Mouse (Mus musculus) liver, adult 2 months (tissue): ENCODE data around the gene Ngly1. TPM values are rescaled to one million over a fixed set of nuclear protein-coding genes. Genes with fewer than 3 reads are reported as not detected.

Experiments
- DNase-seq: peaks from one replicate; pipeline ENCODE4 v3.0.0-alpha.2; 2011; ENCODE audit warnings: low read depth, low spot score; ENCODE audit errors: extremely low read depth
- H3K27ac ChIP-seq: fragments of 200-500 bp; replicated peaks from 2 replicates; pipeline ENCODE4 v1.5.1; 2012; ENCODE audit warnings: low read depth, mild to moderate bottlenecking, control low read depth, inconsistent platforms, low read length; ENCODE audit not compliant: insufficient read depth
- H3K27me3 ChIP-seq: fragments of 200-500 bp; 2 replicates; pipeline ENCODE4 v1.6.1; 2012; ENCODE audit warnings: mild to moderate bottlenecking, moderate library complexity, low read length, inconsistent platforms; ENCODE audit not compliant: control insufficient read depth, insufficient read depth
- H3K36me3 ChIP-seq: fragments of 200-500 bp; 2 replicates; pipeline ENCODE4 v1.6.1; 2012; ENCODE audit warnings: low read length, inconsistent platforms; ENCODE audit not compliant: control insufficient read depth, insufficient read depth
- H3K4me1 ChIP-seq: fragments of 200-500 bp; 2 replicates; pipeline ENCODE4 v1.6.1; 2011; ENCODE audit warnings: low read length; ENCODE audit not compliant: control insufficient read depth, insufficient read depth
- H3K4me3 ChIP-seq: fragments of 200-500 bp; 2 replicates; pipeline ENCODE4 v1.5.1; 2011; ENCODE audit warnings: low read depth, mild to moderate bottlenecking, control low read depth, low read length, moderate library complexity; ENCODE audit not compliant: insufficient read depth
- H3K79me2 ChIP-seq: fragments of 200-500 bp; 2 replicates; pipeline ENCODE4 v1.6.1; 2012; ENCODE audit warnings: inconsistent platforms, mild to moderate bottlenecking, low read length, moderate library complexity; ENCODE audit not compliant: control insufficient read depth, insufficient read depth
- H3K9ac ChIP-seq: fragments of 200-500 bp; 2 replicates; pipeline ENCODE4 v1.6.1; 2012; ENCODE audit warnings: low read depth, mild to moderate bottlenecking, control low read depth, inconsistent platforms, low read length
- CTCF ChIP-seq: fragments of 200-500 bp; IDR thresholded peaks from 2 replicates; pipeline ENCODE4 v1.5.1; 2011; ENCODE audit warnings: low read depth, low read length, control low read depth
- POLR2A ChIP-seq: fragments of 200-500 bp; IDR thresholded peaks from 2 replicates; pipeline ENCODE4 v1.6.1; 2011; ENCODE audit warnings: low read length, control low read depth; ENCODE audit not compliant: insufficient read depth; ENCODE audit errors: extremely low read depth
- WGBS: fragments of 180-500 bp; shearing (Covaris S2); methylation state at CpG from one replicate; pipeline ENCODE4 v1.1.7; 2018; 5-methylcytosine and 5-hydroxymethylcytosine counted together
- polyA plus RNA-seq: library from polyadenylated mRNA; depleted of rRNA; stranded (reverse); fragments of >200 nt; gene quantifications from 2 replicates; pipeline ENCODE4 v1.2.3, GENCODE M21; 2012
- total RNA-seq: library from RNA; depleted of rRNA; stranded (reverse); fragments of >200 nt; gene quantifications from 2 replicates; pipeline ENCODE4 v1.2.3, GENCODE M21; 2014

Gene Ngly1
- total and polyA plus RNA-seq, 2 experiments, result 25.4 to 44.5 TPM

DNA sequence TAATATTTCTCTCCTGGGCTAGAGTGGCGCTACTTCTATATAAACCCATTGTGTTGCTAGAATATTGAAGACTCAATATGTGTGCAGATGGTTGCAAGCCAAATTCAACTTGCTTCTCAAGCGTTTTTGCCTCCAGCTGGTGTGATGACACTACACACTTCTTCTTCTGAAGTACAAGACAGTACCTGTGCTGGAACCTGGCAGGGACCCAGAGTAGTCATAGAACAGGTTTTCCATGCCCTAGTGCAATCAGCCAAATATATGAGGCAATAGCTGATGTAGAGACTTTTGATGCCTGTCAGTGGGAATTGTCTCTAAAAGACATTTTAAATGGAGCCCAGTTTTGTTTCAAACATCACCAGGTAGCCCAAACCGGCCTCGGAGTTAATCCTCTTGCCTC is 75.3 kb downstream of the Ngly1 start:
- no peaks in the 10 kb centered on the region for H3K36me3 ChIP-seq
- no peak overlapping the region for H3K9ac ChIP-seq
- no peaks in the 10 kb centered on the region for H3K4me1 ChIP-seq
- DNase-seq, result peak; percentile 45
- H3K4me3 ChIP-seq, result no peak overlapping the region
- TF ChIP-seq POLR2A (no peak), CTCF (no peak)
- 86% methylated on average over 4 of the region's 4 CpGs for WGBS
- no peaks in the 10 kb centered on the region for H3K79me2 ChIP-seq
- H3K27me3 ChIP-seq, result no peaks in the 10 kb centered on the region
- H3K27ac ChIP-seq, result no peak overlapping the region

DNA sequence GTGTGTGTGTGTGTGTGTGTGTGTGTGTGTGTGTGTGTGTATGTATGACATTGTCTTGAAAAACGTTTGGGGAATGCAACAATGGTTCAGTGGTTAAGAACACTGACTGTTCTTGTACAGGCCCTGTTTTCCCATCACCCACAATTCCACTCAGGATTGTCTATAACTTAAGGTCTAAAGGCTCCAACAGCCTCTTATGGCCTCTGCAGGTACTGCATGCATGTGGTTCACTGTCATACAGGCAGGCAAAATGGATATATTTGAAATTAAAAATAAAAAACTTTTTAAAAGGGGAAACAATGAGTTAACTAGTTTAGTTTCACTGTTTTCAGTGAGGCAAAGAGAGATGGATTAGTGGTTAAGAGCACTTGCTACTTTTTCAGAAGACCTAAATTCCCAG is 76.1 kb downstream of the Ngly1 start:
- DNase-seq, result no peak
- no peak overlapping the region for H3K9ac ChIP-seq
- no peak overlapping the region for H3K4me3 ChIP-seq
- no peak overlapping the region for H3K27ac ChIP-seq
- H3K4me1 ChIP-seq, result no peaks in the 10 kb centered on the region
- WGBS, result 41% methylated on average over 1 of the region's 1 CpGs
- no peak for TF ChIP-seq CTCF
- no peak for TF ChIP-seq POLR2A
- H3K36me3 ChIP-seq, result no peaks in the 10 kb centered on the region
- no peaks in the 10 kb centered on the region for H3K79me2 ChIP-seq
- no peaks in the 10 kb centered on the region for H3K27me3 ChIP-seq

DNA sequence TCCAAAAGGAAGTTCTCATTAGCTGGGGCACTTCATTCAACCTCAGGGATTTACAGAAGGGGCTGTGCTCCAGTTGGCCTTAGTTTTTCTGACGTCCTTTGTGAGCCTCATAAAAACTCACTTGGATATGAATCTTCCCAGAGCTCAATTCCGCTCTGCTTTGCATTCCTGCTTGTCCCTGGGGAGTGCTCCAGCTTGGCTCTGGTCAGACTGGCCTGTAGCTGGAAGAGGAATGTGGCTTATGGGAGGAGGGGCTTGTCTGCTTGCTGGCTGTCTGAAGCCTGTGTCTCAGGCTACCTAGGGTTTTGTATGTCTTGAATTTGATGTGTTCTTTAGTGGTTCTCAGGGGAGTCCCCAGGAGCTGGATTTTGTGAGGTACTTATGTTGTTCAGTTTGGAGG is 79.5 kb downstream of the Ngly1 start:
- Histone ChIP-seq H3K9ac (no peak overlapping the region), H3K36me3 (no peaks in the 10 kb centered on the region), H3K27me3 (no peaks in the 10 kb centered on the region), H3K4me1 (no peaks in the 10 kb centered on the region), H3K79me2 (no peaks in the 10 kb centered on the region), H3K27ac (no peak overlapping the region), H3K4me3 (no peak overlapping the region)
- 52% methylated on average over 2 of the region's 2 CpGs for WGBS
- no peak for DNase-seq
- TF ChIP-seq POLR2A (no peak), CTCF (no peak)

- no peaks in the 10 kb centered on the region for H3K27me3 ChIP-seq
- no peak overlapping the region for H3K27ac ChIP-seq
- no peak for DNase-seq
- no peaks in the 10 kb centered on the region for H3K36me3 ChIP-seq
- 59% methylated on average over 5 of the region's 5 CpGs for WGBS
- no peaks in the 10 kb centered on the region for H3K79me2 ChIP-seq
- H3K9ac ChIP-seq, result no peak overlapping the region
- H3K4me1 ChIP-seq, result no peaks in the 10 kb centered on the region
- no peak for TF ChIP-seq CTCF
- TF ChIP-seq POLR2A, result no peak
- no peak overlapping the region for H3K4me3 ChIP-seq
Measured at GRCm38 (mm10) chr14:16328959-16329480, 79.9 kb downstream of the Ngly1 start.

DNA sequence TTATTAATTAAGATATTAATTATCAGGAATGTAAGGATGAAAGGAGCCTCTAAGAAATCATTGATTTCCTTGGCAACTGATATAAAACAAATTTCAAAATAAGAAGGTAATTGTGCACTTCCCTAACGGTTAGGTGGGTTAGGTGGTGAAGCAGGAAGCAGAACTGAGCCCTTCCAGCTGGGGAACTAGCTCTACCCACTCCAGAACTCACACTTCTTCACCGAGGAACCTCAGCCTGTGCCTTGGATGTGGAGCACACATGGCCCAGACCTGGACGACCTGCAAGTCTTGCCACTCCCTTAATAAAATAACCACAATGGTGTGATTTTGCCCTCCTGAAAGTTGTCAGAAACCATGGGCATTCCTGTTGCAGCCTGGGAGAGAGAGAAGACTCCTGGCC is 80.7 kb downstream of the Ngly1 start:
- Histone ChIP-seq H3K4me1 (no peaks in the 10 kb centered on the region), H3K36me3 (no peaks in the 10 kb centered on the region), H3K27ac (no peak overlapping the region), H3K27me3 (no peaks in the 10 kb centered on the region), H3K79me2 (no peaks in the 10 kb centered on the region), H3K9ac (no peak overlapping the region), H3K4me3 (no peak overlapping the region)
- WGBS, result 73% methylated on average over 3 of the region's 3 CpGs
- TF ChIP-seq POLR2A (no peak), CTCF (no peak)
- DNase-seq, result no peak

DNA sequence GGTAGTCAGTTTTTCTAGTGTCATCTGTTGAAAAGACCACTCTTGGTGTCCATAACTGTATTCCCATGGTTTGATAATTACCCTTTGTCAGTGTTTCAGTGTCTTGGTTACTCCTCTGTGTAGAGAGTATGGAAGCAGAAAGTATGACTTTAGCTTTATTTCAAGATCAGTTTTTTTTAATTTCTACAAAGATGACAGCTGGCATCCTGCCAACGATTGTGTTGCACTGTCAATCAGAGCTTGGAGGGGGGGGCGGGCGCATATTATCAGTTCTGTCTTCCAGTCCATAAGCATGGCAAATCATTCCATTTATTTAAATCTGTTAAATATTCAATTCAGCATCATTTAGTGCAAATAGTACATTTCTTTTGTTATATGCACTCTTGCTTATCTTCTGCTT is 85.2 kb downstream of the Ngly1 start:
- no peaks in the 10 kb centered on the region for H3K36me3 ChIP-seq
- H3K9ac ChIP-seq, result no peak overlapping the region
- no peaks in the 10 kb centered on the region for H3K79me2 ChIP-seq
- no peaks in the 10 kb centered on the region for H3K4me1 ChIP-seq
- no peak for DNase-seq
- WGBS, result 78% methylated on average over 3 of the region's 3 CpGs
- H3K4me3 ChIP-seq, result no peak overlapping the region
- TF ChIP-seq POLR2A (no peak), CTCF (no peak)
- H3K27me3 ChIP-seq, result no peaks in the 10 kb centered on the region
- H3K27ac ChIP-seq, result no peak overlapping the region
